Mouse (Mus musculus): Measurements from ENCODE around the gene Lingo2. TPM values are rescaled to one million over a fixed set of nuclear protein-coding genes. Genes with fewer than 3 reads are reported as not detected.
"Not testable (repeated sequence)": the region's sequence is repeated elsewhere in the genome, so short reads cannot be mapped to it uniquely, and the experiment has no call there.

Gene Lingo2
- polyA plus RNA-seq, 1 experiment from 2014 or later, result 38.5 TPM

DNA sequence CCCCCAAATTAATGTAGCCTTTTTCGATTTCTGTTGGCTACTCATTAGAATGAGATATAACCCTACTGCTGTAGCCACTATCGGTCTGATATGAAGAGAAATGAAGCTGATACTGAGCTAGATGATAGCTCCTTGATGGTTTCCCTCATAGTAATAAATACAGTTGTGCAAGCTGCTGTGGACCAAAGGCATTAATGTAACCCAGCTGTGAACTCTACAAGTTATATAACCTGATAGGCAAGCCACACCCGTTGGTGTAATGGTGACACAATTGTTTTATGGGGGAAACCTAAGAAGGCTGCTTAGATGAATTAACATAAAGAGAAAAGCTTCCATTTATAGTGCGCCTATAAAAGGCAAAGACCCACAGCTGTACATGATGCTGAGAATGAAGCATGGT is 856.1 kb downstream of the Lingo2 start:
- H3K4me2 ChIP-seq (ENCODE audit: low read length), result no peak overlapping the region
- WGBS, result 93% methylated on average over 4 of the region's 4 CpGs
- H3K4me1 ChIP-seq (ENCODE audit: control insufficient read depth, insufficient read depth, low read length), result no peaks in the 10 kb centered on the region
- no peak overlapping the region for H3K4me3 ChIP-seq (replicated peaks; ENCODE audit: low read depth, low read length)
- no peaks in the 10 kb centered on the region for H3K36me3 ChIP-seq (ENCODE audit: control insufficient read depth, insufficient read depth, low read length)
- H3K27ac ChIP-seq (replicated peaks; ENCODE audit: low read depth, low read length), result no peak overlapping the region
- no peak overlapping the region for H3K9ac ChIP-seq (replicated peaks; ENCODE audit: low read length)
- ATAC-seq (ENCODE audit: low FRiP score, low TSS enrichment) (no peak), DNase-seq (no peak)
- H3K9me3 ChIP-seq (ENCODE audit: control insufficient read depth, low read length), result no peaks in the 10 kb centered on the region
- no peaks in the 10 kb centered on the region for H3K27me3 ChIP-seq (ENCODE audit: control insufficient read depth, insufficient read depth, low read length)

GRCm38 (mm10) chr4:36081095-36081852 is 870.3 kb downstream of the Lingo2 start:
- 0 out of 2 replicates have a peak, but pooled peaks cover 5% of the 10 kb centered on the region for H3K4me1 ChIP-seq (ENCODE audit: control insufficient read depth, insufficient read depth, low read length)
- ATAC-seq (ENCODE audit: low FRiP score, low TSS enrichment), result no peak; the same call in 1 of the 2 replicates
- 29% methylated on average over 3 of the region's 3 CpGs for WGBS
- H3K9me3 ChIP-seq (ENCODE audit: control insufficient read depth, low read length), result no peaks in the 10 kb centered on the region
- peak; percentile 45 for DNase-seq
- no peak overlapping the region for H3K9ac ChIP-seq (replicated peaks; ENCODE audit: low read length)
- H3K27me3 ChIP-seq (ENCODE audit: control insufficient read depth, insufficient read depth, low read length), result no peaks in the 10 kb centered on the region
- H3K27ac ChIP-seq (replicated peaks; ENCODE audit: low read depth, low read length), result no peak overlapping the region
- H3K36me3 ChIP-seq (ENCODE audit: control insufficient read depth, insufficient read depth, low read length), result no peaks in the 10 kb centered on the region
- no peak overlapping the region for H3K4me3 ChIP-seq (replicated peaks; ENCODE audit: low read depth, low read length)
- no peak overlapping the region for H3K4me2 ChIP-seq (ENCODE audit: low read length)

GRCm38 (mm10) chr4:36078910-36079525 is 872.5 kb downstream of the Lingo2 start:
- H3K4me2 ChIP-seq (ENCODE audit: low read length), result no peak overlapping the region
- DNase-seq, result no peak
- no peaks in the 10 kb centered on the region for H3K36me3 ChIP-seq (ENCODE audit: control insufficient read depth, insufficient read depth, low read length)
- no peak for ATAC-seq (ENCODE audit: low FRiP score, low TSS enrichment)
- no peaks in the 10 kb centered on the region for H3K27me3 ChIP-seq (ENCODE audit: control insufficient read depth, insufficient read depth, low read length)
- WGBS, result 79% methylated on average over 6 of the region's 6 CpGs
- no peaks in the 10 kb centered on the region for H3K9me3 ChIP-seq (ENCODE audit: control insufficient read depth, low read length)
- 0 out of 2 replicates have a peak, but pooled peaks cover 5% of the 10 kb centered on the region for H3K4me1 ChIP-seq (ENCODE audit: control insufficient read depth, insufficient read depth, low read length)
- no peak overlapping the region for H3K4me3 ChIP-seq (replicated peaks; ENCODE audit: low read depth, low read length)
- no peak overlapping the region for H3K9ac ChIP-seq (replicated peaks; ENCODE audit: low read length)
- no peak overlapping the region for H3K27ac ChIP-seq (replicated peaks; ENCODE audit: low read depth, low read length)

- not testable (repeated sequence) for ATAC-seq (ENCODE audit: low FRiP score, low TSS enrichment); H3K9me3 ChIP-seq (ENCODE audit: control insufficient read depth, low read length); H3K27ac ChIP-seq (replicated peaks; ENCODE audit: low read depth, low read length); H3K4me3 ChIP-seq (replicated peaks; ENCODE audit: low read depth, low read length); H3K4me2 ChIP-seq (ENCODE audit: low read length); H3K27me3 ChIP-seq (ENCODE audit: control insufficient read depth, insufficient read depth, low read length); DNase-seq; H3K36me3 ChIP-seq (ENCODE audit: control insufficient read depth, insufficient read depth, low read length); H3K4me1 ChIP-seq (ENCODE audit: control insufficient read depth, insufficient read depth, low read length); H3K9ac ChIP-seq (replicated peaks; ENCODE audit: low read length)
- WGBS, result 91% methylated on average over 1 of the region's 1 CpGs
Measured at GRCm38 (mm10) chr4:36064701-36065100, 886.8 kb downstream of the Lingo2 start.

GRCm38 (mm10) chr4:36052791-36053376 is 898.7 kb downstream of the Lingo2 start:
- Histone ChIP-seq H3K27me3 (ENCODE audit: control insufficient read depth, insufficient read depth, low read length) (no peaks in the 10 kb centered on the region), H3K4me1 (ENCODE audit: control insufficient read depth, insufficient read depth, low read length) (no peaks in the 10 kb centered on the region), H3K4me3 (replicated peaks; ENCODE audit: low read depth, low read length) (no peak overlapping the region), H3K9ac (replicated peaks; ENCODE audit: low read length) (no peak overlapping the region), H3K4me2 (ENCODE audit: low read length) (no peak overlapping the region), H3K9me3 (ENCODE audit: control insufficient read depth, low read length) (no peaks in the 10 kb centered on the region), H3K36me3 (ENCODE audit: control insufficient read depth, insufficient read depth, low read length) (no peaks in the 10 kb centered on the region), H3K27ac (replicated peaks; ENCODE audit: low read depth, low read length) (no peak overlapping the region)
- 60% methylated on average over 6 of the region's 6 CpGs for WGBS
- no peak for DNase-seq
- no peak for ATAC-seq (ENCODE audit: low FRiP score, low TSS enrichment)

DNA sequence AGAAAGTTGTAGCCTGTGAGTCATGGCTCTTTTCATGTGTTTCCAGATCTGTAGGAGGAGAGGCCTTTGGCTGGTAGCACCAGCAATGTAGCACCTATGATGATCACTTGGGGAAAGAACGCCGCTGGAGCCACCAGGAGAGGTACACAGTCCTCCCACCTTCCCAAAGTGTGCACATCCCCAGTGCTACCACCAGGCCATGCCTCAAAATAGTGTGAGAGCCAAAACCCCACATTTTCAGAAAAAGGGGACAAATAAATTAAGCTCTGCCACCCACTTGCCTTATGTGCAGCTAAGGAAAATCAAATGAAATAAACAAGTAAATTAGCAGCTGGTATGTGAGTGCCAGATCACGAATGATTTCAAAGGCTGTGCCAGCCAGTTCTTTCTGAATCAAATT is 911.2 kb downstream of the Lingo2 start:
- Histone ChIP-seq H3K4me1 (ENCODE audit: control insufficient read depth, insufficient read depth, low read length) (no peaks in the 10 kb centered on the region), H3K27ac (replicated peaks; ENCODE audit: low read depth, low read length) (no peak overlapping the region), H3K27me3 (ENCODE audit: control insufficient read depth, insufficient read depth, low read length) (no peaks in the 10 kb centered on the region), H3K9ac (replicated peaks; ENCODE audit: low read length) (no peak overlapping the region), H3K4me2 (ENCODE audit: low read length) (no peak overlapping the region), H3K36me3 (ENCODE audit: control insufficient read depth, insufficient read depth, low read length) (no peaks in the 10 kb centered on the region), H3K4me3 (replicated peaks; ENCODE audit: low read depth, low read length) (no peak overlapping the region), H3K9me3 (ENCODE audit: control insufficient read depth, low read length) (no peaks in the 10 kb centered on the region)
- ATAC-seq (ENCODE audit: low FRiP score, low TSS enrichment), result no peak
- 95% methylated on average over 3 of the region's 3 CpGs for WGBS
- DNase-seq, result no peak

DNA sequence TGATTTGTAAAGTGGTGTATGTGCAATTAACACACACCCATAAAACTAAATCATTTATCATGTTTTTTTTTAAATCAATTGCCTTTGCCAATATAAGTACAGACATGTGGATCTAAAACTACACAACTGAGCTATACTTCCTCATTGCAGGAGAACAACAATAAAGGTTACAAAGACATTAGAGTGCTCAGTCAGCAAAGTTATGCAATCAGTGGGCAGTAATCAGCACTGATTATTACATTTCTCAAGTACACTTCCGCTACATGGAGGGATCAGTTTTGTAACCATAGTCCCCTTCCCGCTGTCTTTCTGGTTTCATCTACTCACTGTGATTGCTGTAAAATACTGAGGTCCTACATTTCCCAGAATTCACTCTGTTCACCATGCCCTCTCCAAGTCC is 912.8 kb downstream of the Lingo2 start:
- Histone ChIP-seq H3K27me3 (ENCODE audit: control insufficient read depth, insufficient read depth, low read length) (no peaks in the 10 kb centered on the region), H3K9me3 (ENCODE audit: control insufficient read depth, low read length) (no peaks in the 10 kb centered on the region), H3K4me2 (ENCODE audit: low read length) (no peak overlapping the region), H3K4me3 (replicated peaks; ENCODE audit: low read depth, low read length) (no peak overlapping the region), H3K4me1 (ENCODE audit: control insufficient read depth, insufficient read depth, low read length) (no peaks in the 10 kb centered on the region), H3K27ac (replicated peaks; ENCODE audit: low read depth, low read length) (no peak overlapping the region), H3K36me3 (ENCODE audit: control insufficient read depth, insufficient read depth, low read length) (no peaks in the 10 kb centered on the region), H3K9ac (replicated peaks; ENCODE audit: low read length) (no peak overlapping the region)
- no peak for DNase-seq
- ATAC-seq (ENCODE audit: low FRiP score, low TSS enrichment), result no peak
- WGBS, result 97% methylated on average over 2 of the region's 2 CpGs

DNA sequence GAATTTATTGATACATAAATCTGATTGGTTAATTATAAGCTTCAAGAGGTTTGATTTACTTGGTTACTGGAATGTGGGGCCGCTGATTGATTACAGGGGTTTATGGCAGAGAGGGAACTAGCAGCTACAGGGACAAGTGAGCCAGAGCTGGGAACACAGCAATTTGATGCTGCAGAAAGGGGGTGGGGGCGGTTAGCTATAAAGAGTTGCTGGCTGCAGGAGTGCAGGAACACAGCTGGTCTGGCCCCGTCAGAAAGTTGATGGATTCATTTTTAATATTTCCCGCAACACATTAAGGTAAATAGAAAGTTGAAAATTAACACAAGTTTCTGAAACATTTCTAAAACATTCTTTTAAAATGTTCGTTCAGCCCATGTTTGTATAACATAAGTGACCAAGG is 919.5 kb downstream of the Lingo2 start:
- WGBS, result 92% methylated on average over 5 of the region's 5 CpGs
- ATAC-seq (ENCODE audit: low FRiP score, low TSS enrichment), result no peak
- no peaks in the 10 kb centered on the region for H3K9me3 ChIP-seq (ENCODE audit: control insufficient read depth, low read length)
- H3K4me3 ChIP-seq (replicated peaks; ENCODE audit: low read depth, low read length), result no peak overlapping the region
- no peak overlapping the region for H3K9ac ChIP-seq (replicated peaks; ENCODE audit: low read length)
- no peaks in the 10 kb centered on the region for H3K27me3 ChIP-seq (ENCODE audit: control insufficient read depth, insufficient read depth, low read length)
- DNase-seq, result no peak
- H3K27ac ChIP-seq (replicated peaks; ENCODE audit: low read depth, low read length), result no peak overlapping the region
- H3K4me2 ChIP-seq (ENCODE audit: low read length), result no peak overlapping the region
- H3K36me3 ChIP-seq (ENCODE audit: control insufficient read depth, insufficient read depth, low read length), result no peaks in the 10 kb centered on the region
- H3K4me1 ChIP-seq (ENCODE audit: control insufficient read depth, insufficient read depth, low read length), result no peaks in the 10 kb centered on the region

- ATAC-seq (ENCODE audit: low FRiP score, low TSS enrichment) (no peak), DNase-seq (no peak)
- H3K4me2 ChIP-seq (ENCODE audit: low read length), result no peak overlapping the region
- WGBS, result 83% methylated on average over 4 of the region's 4 CpGs
- no peaks in the 10 kb centered on the region for H3K27me3 ChIP-seq (ENCODE audit: control insufficient read depth, insufficient read depth, low read length)
- no peaks in the 10 kb centered on the region for H3K4me1 ChIP-seq (ENCODE audit: control insufficient read depth, insufficient read depth, low read length)
- no peak overlapping the region for H3K9ac ChIP-seq (replicated peaks; ENCODE audit: low read length)
- no peak overlapping the region for H3K27ac ChIP-seq (replicated peaks; ENCODE audit: low read depth, low read length)
- no peak overlapping the region for H3K4me3 ChIP-seq (replicated peaks; ENCODE audit: low read depth, low read length)
- no peaks in the 10 kb centered on the region for H3K36me3 ChIP-seq (ENCODE audit: control insufficient read depth, insufficient read depth, low read length)
- H3K9me3 ChIP-seq (ENCODE audit: control insufficient read depth, low read length), result no peaks in the 10 kb centered on the region
Measured at GRCm38 (mm10) chr4:36014181-36014580, 937.4 kb downstream of the Lingo2 start.

Measured in midbrain, embryonic 14.5 days (tissue).